Mouse (Mus musculus) MEL (cell line): ENCODE measurements around the gene Gm1043. TPM values are rescaled to one million over a fixed set of nuclear protein-coding genes. Genes with fewer than 3 reads are reported as not detected.

Experiments
- DNase-seq: peaks from one replicate; pipeline ENCODE4 v3.0.0; 2011; ENCODE audit warnings: low read depth, low spot score
- H3K27ac ChIP-seq: 2 replicates; pipeline ENCODE4 v1.5.1; 2012; ENCODE audit warnings: low read depth, mild to moderate bottlenecking, control low read depth, low read length, moderate library complexity; ENCODE audit not compliant: control insufficient read depth
- H3K27me3 ChIP-seq, 2 experiments: fragments of 150-350 bp in 1 of 2; sonication (generic) in 1 of 2; 2 replicates each; pipeline ENCODE4 v1.6.1; 2012; ENCODE audit warnings: low read length in 2 of 2, mild to moderate bottlenecking in 2 of 2, improper control_type of control experiment in 1 of 2, moderate library complexity in 1 of 2; ENCODE audit not compliant: insufficient read depth in 2 of 2, control insufficient read depth in 1 of 2
- H3K36me3 ChIP-seq, 2 experiments: 2 replicates each; pipeline ENCODE4 v1.6.1; 2012 to 2014; ENCODE audit warnings: low read length in 2 of 2, improper control_type of control experiment in 1 of 2, inconsistent platforms in 1 of 2, mild to moderate bottlenecking in 1 of 2; ENCODE audit not compliant: insufficient read depth in 2 of 2, control insufficient read depth in 1 of 2
- H3K4me1 ChIP-seq, 2 experiments: fragments of 150-350 bp in 1 of 2; sonication (generic) in 1 of 2; 2 replicates each; pipeline ENCODE4 v1.6.1; 2012; ENCODE audit warnings: low read length in 2 of 2, improper control_type of control experiment in 1 of 2, mild to moderate bottlenecking in 1 of 2; ENCODE audit not compliant: insufficient read depth in 2 of 2, control insufficient read depth in 1 of 2
- H3K4me3 ChIP-seq, 2 experiments: fragments of 150-350 bp in 1 of 2; sonication (generic) in 1 of 2; 2 replicates each; pipeline ENCODE4 v1.5.1; 2012; ENCODE audit warnings: low read depth in 2 of 2, low read length in 2 of 2, mild to moderate bottlenecking in 2 of 2, moderate library complexity in 2 of 2, control low read depth in 1 of 2, improper control_type of control experiment in 1 of 2; ENCODE audit not compliant: control insufficient read depth in 1 of 2, insufficient read depth in 1 of 2
- H3K79me2 ChIP-seq: 2 replicates; pipeline ENCODE4 v1.6.1; 2012; ENCODE audit warnings: mild to moderate bottlenecking, low read length, moderate library complexity; ENCODE audit not compliant: control insufficient read depth, poor library complexity, insufficient read depth
- H3K9ac ChIP-seq: 2 replicates; pipeline ENCODE4 v1.6.1; 2012; ENCODE audit warnings: low read depth, mild to moderate bottlenecking, control low read depth, low read length, moderate library complexity; ENCODE audit not compliant: control insufficient read depth, poor library complexity, severe bottlenecking
- H3K9me3 ChIP-seq: fragments of 150-350 bp; sonication (generic); replicated peaks from 2 replicates; pipeline ENCODE4 v1.6.1; 2012; ENCODE audit warnings: mild to moderate bottlenecking, low read length, improper control_type of control experiment, moderate library complexity; ENCODE audit not compliant: insufficient read depth
- BHLHE40 ChIP-seq: IDR thresholded peaks from 2 replicates; pipeline ENCODE4 v1.6.1; 2012; ENCODE audit warnings: low read depth, mild to moderate bottlenecking, inconsistent platforms, low read length, improper control_type of control experiment, borderline replicate concordance
- CTCF ChIP-seq, 3 experiments: IDR thresholded peaks in 2 of 3; conservative IDR thresholded peaks in 1 of 3; 2 replicates each; pipeline ENCODE4 v1.5.1; 2011 to 2012; ENCODE audit warnings: low read length in 3 of 3, low read depth in 2 of 3, mild to moderate bottlenecking in 2 of 3, improper control_type of control experiment in 1 of 3, inconsistent platforms in 1 of 3, mixed read lengths in 1 of 3, moderate library complexity in 1 of 3; ENCODE audit not compliant: control insufficient read depth in 1 of 3, insufficient read depth in 1 of 3, poor library complexity in 1 of 3, severe bottlenecking in 1 of 3
- E2F4 ChIP-seq: IDR thresholded peaks from 2 replicates; pipeline ENCODE4 v1.6.1; 2011; ENCODE audit warnings: low read depth, low read length, improper control_type of control experiment, borderline replicate concordance
- EP300 ChIP-seq, 2 experiments: IDR thresholded peaks; 2 replicates each; pipeline ENCODE4 v1.6.1; 2011; ENCODE audit warnings: improper control_type of control experiment in 2 of 2, low read length in 2 of 2, low read depth in 1 of 2, mild to moderate bottlenecking in 1 of 2
- ETS1 ChIP-seq: IDR thresholded peaks from 2 replicates; pipeline ENCODE4 v1.6.1; 2012; ENCODE audit warnings: low read depth, mild to moderate bottlenecking, inconsistent platforms, low read length, improper control_type of control experiment, moderate library complexity
- GABPA ChIP-seq: IDR thresholded peaks from 2 replicates; pipeline ENCODE4 v1.6.1; 2012; ENCODE audit warnings: low read depth, mild to moderate bottlenecking, inconsistent platforms, low read length, improper control_type of control experiment, moderate library complexity
- HCFC1 ChIP-seq: IDR thresholded peaks from 2 replicates; pipeline ENCODE4 v1.6.1; 2012; ENCODE audit warnings: low read depth, mild to moderate bottlenecking, inconsistent platforms, low read length, improper control_type of control experiment, moderate library complexity
- JUND ChIP-seq: IDR thresholded peaks from 2 replicates; pipeline ENCODE4 v1.6.1; 2011; ENCODE audit warnings: low read depth, mild to moderate bottlenecking, improper control_type of control experiment, low read length
- KAT2A ChIP-seq: conservative IDR thresholded peaks from 2 replicates; pipeline ENCODE4 v1.6.1; 2012; ENCODE audit warnings: low read depth, low read length, improper control_type of control experiment, inconsistent platforms
- MAZ ChIP-seq: IDR thresholded peaks from 2 replicates; pipeline ENCODE4 v1.6.1; 2012; ENCODE audit warnings: low read depth, mild to moderate bottlenecking, inconsistent platforms, low read length, improper control_type of control experiment
- MEF2A ChIP-seq: IDR thresholded peaks from 2 replicates; pipeline ENCODE4 v1.6.1; 2014; ENCODE audit warnings: low read depth, mild to moderate bottlenecking, inconsistent platforms, low read length, improper control_type of control experiment; ENCODE audit not compliant: poor library complexity, insufficient replicate concordance, severe bottlenecking; ENCODE audit errors: extremely low read depth
- MYC ChIP-seq: IDR thresholded peaks from 2 replicates; pipeline ENCODE4 v1.6.1; 2011; ENCODE audit warnings: low read depth, mild to moderate bottlenecking, low read length, improper control_type of control experiment, moderate library complexity
- NELFE ChIP-seq: IDR thresholded peaks from 2 replicates; pipeline ENCODE4 v1.6.1; 2011; ENCODE audit warnings: low read depth, low read length, improper control_type of control experiment
- NRF1 ChIP-seq: IDR thresholded peaks from 2 replicates; pipeline ENCODE4 v1.6.1; 2014; ENCODE audit warnings: low read depth, mild to moderate bottlenecking, inconsistent platforms, low read length, improper control_type of control experiment, moderate library complexity; ENCODE audit not compliant: poor library complexity, insufficient read depth, severe bottlenecking
- RAD21 ChIP-seq: IDR thresholded peaks from 2 replicates; pipeline ENCODE4 v1.6.1; 2011; ENCODE audit warnings: mild to moderate bottlenecking, low read depth, low read length, improper control_type of control experiment
- SIN3A ChIP-seq: IDR thresholded peaks from 2 replicates; pipeline ENCODE4 v1.6.1; 2012; ENCODE audit warnings: low read length, improper control_type of control experiment, inconsistent platforms
- TAL1 ChIP-seq: IDR thresholded peaks from 2 replicates; pipeline ENCODE4 v1.6.1; 2012; ENCODE audit warnings: mild to moderate bottlenecking, inconsistent platforms, low read length, moderate library complexity, mixed read lengths
- TBP ChIP-seq: IDR thresholded peaks from 2 replicates; pipeline ENCODE4 v1.8.0; 2011; ENCODE audit warnings: low read depth, low read length, improper control_type of control experiment
- TCF12 ChIP-seq: IDR thresholded peaks from 2 replicates; pipeline ENCODE4 v1.6.1; 2014; ENCODE audit warnings: low read depth, mild to moderate bottlenecking, inconsistent platforms, low read length, improper control_type of control experiment, moderate library complexity
- UBTF ChIP-seq: IDR thresholded peaks from 2 replicates; pipeline ENCODE4 v1.6.1; 2012; ENCODE audit warnings: low read depth, mild to moderate bottlenecking, inconsistent platforms, low read length, improper control_type of control experiment, moderate library complexity, borderline replicate concordance; ENCODE audit not compliant: insufficient read depth
- ZC3H11A ChIP-seq: IDR thresholded peaks from 2 replicates; pipeline ENCODE4 v1.6.1; 2012; ENCODE audit warnings: low read depth, mild to moderate bottlenecking, inconsistent platforms, low read length, improper control_type of control experiment
- ZKSCAN1 ChIP-seq: IDR thresholded peaks from 2 replicates; pipeline ENCODE4 v1.6.1; 2012; ENCODE audit warnings: low read depth, mild to moderate bottlenecking, inconsistent platforms, low read length, improper control_type of control experiment, moderate library complexity
- ZMIZ1 ChIP-seq: IDR thresholded peaks from 2 replicates; pipeline ENCODE4 v1.6.1; 2012; ENCODE audit warnings: low read depth, mild to moderate bottlenecking, inconsistent platforms, low read length, improper control_type of control experiment, moderate library complexity
- ZNF384 ChIP-seq: IDR thresholded peaks from 2 replicates; pipeline ENCODE4 v1.6.1; 2012; ENCODE audit warnings: low read depth, mild to moderate bottlenecking, inconsistent platforms, low read length, improper control_type of control experiment
- polyA plus RNA-seq, 2 experiments: library from polyadenylated mRNA; stranded (reverse) in 1 of 2; unstranded in 1 of 2; fragments of >175 nt in 1 of 2; fragments of >200 nt in 1 of 2; gene quantifications; 2 replicates each; pipeline versions ENCODE4 v1.2.1 to v1.2.4; 2012; ENCODE audit warnings: low replicate concordance in 2 of 2, low read depth in 1 of 2; ENCODE audit not compliant: insufficient read length in 2 of 2, insufficient read depth in 1 of 2, missing spikeins in 1 of 2
- total RNA-seq: library from RNA; depleted of rRNA; stranded (reverse); fragments of 300-350 nt; gene quantifications from 2 replicates; pipeline ENCODE4 v1.2.3, GENCODE M21; 2012

The Gm1043 gene
- total and polyA plus RNA-seq, 3 experiments, result not detected

GRCm38 (mm10) chr5:37219615-37220014 is 134.4 kb downstream of the Gm1043 start:
- Histone ChIP-seq H3K9ac (no peak overlapping the region), H3K4me3 (no peak overlapping the region), H3K36me3 (no peaks in the 10 kb centered on the region), H3K9me3 (no peaks in the 10 kb centered on the region), H3K27ac (no peak overlapping the region), H3K79me2 (no peaks in the 10 kb centered on the region), H3K4me1 (no peaks in the 10 kb centered on the region), H3K27me3 (no peaks in the 10 kb centered on the region)
- no peak for TF ChIP-seq MEF2A
- no peak for TF ChIP-seq ZMIZ1
- TF ChIP-seq KAT2A, result no peak
- TF ChIP-seq BHLHE40, result no peak
- TF ChIP-seq UBTF, result no peak
- TF ChIP-seq TBP, result no peak
- TF ChIP-seq NELFE, result no peak
- no peak for TF ChIP-seq TCF12
- no peak for TF ChIP-seq E2F4
- TF ChIP-seq RAD21, result no peak
- no peak for TF ChIP-seq NRF1
- TF ChIP-seq CTCF (IDR thresholded peaks at IDR 0.05 in 2 of 3, conservative IDR thresholded peaks at IDR 0.05 in 1 of 3; ENCODE audit: control insufficient read depth in 1 of 3, insufficient read depth in 1 of 3, low read depth in 2 of 3, low read length in 3 of 3, poor library complexity in 1 of 3, severe bottlenecking in 1 of 3), result no peak
- TF ChIP-seq HCFC1, result no peak
- TF ChIP-seq MAZ, result no peak
- no peak for TF ChIP-seq GABPA
- no peak for TF ChIP-seq EP300 (IDR thresholded peaks at IDR 0.05; ENCODE audit: low read depth in 1 of 2, low read length in 2 of 2)
- no peak for TF ChIP-seq JUND
- TF ChIP-seq ZNF384, result no peak
- no peak for TF ChIP-seq TAL1
- no peak for TF ChIP-seq ZC3H11A
- no peak for DNase-seq

GRCm38 (mm10) chr5:37220575-37220974 is 135.4 kb downstream of the Gm1043 start:
- H3K9ac ChIP-seq, result no peak overlapping the region
- no peak overlapping the region for H3K4me3 ChIP-seq
- TF ChIP-seq ZC3H11A, result no peak
- no peak for TF ChIP-seq MAZ
- TF ChIP-seq CTCF (IDR thresholded peaks at IDR 0.05 in 2 of 3, conservative IDR thresholded peaks at IDR 0.05 in 1 of 3; ENCODE audit: control insufficient read depth in 1 of 3, insufficient read depth in 1 of 3, low read depth in 2 of 3, low read length in 3 of 3, poor library complexity in 1 of 3, severe bottlenecking in 1 of 3), result no peak
- no peak for TF ChIP-seq SIN3A
- TF ChIP-seq MYC, result no peak
- TF ChIP-seq GABPA, result no peak
- no peak for TF ChIP-seq ZKSCAN1
- TF ChIP-seq JUND, result no peak
- TF ChIP-seq ETS1, result no peak
- no peaks in the 10 kb centered on the region for H3K4me1 ChIP-seq
- H3K79me2 ChIP-seq, result no peaks in the 10 kb centered on the region
- H3K27ac ChIP-seq, result no peak overlapping the region
- no peaks in the 10 kb centered on the region for H3K36me3 ChIP-seq
- no peak for DNase-seq
- no peaks in the 10 kb centered on the region for H3K9me3 ChIP-seq
- H3K27me3 ChIP-seq, result no peaks in the 10 kb centered on the region
